Mouse (Mus musculus) midbrain, postnatal 0 days (tissue): ENCODE measurements around the gene Prdm10. TPM values are rescaled to one million over a fixed set of nuclear protein-coding genes. Genes with fewer than 3 reads are reported as not detected.

Source experiments
- ATAC-seq: fragments of 200-750 bp; cut with Nextera tagmentation; 2 replicates; pipeline ENCODE4 v1.8.0; 2017; ENCODE audit warnings: moderate number of reproducible peaks, mild to moderate bottlenecking, moderate TSS enrichment, moderate library complexity; ENCODE audit not compliant: low FRiP score
- DNase-seq: peaks from one replicate; pipeline ENCODE4 v3.0.0-alpha.2; 2015; ENCODE audit warnings: low spot score
- H3K27ac ChIP-seq: fragments of 300-500 bp; sonication (generic); 2 replicates; pipeline ENCODE4 v1.5.1; 2014; ENCODE audit warnings: low read depth, mild to moderate bottlenecking, low read length, mixed read lengths
- H3K27me3 ChIP-seq: fragments of 300-500 bp; sonication (generic); 2 replicates; pipeline ENCODE4 v1.6.1; 2014; ENCODE audit warnings: low read length, control low read depth, mixed read lengths; ENCODE audit not compliant: insufficient read depth
- H3K36me3 ChIP-seq: fragments of 300-500 bp; sonication (generic); 2 replicates; pipeline ENCODE4 v1.6.1; 2014; ENCODE audit warnings: low read length, control low read depth, mixed read lengths; ENCODE audit not compliant: insufficient read depth
- H3K4me1 ChIP-seq: fragments of 300-500 bp; sonication (generic); 2 replicates; pipeline ENCODE4 v1.6.1; 2014; ENCODE audit warnings: mild to moderate bottlenecking, control low read depth, antibody characterized with exemption, low read length, mixed read lengths; ENCODE audit not compliant: insufficient read depth
- H3K4me2 ChIP-seq: fragments of 300-500 bp; sonication (generic); 2 replicates; pipeline ENCODE4 v1.6.1; 2014; ENCODE audit warnings: low read depth, mild to moderate bottlenecking, low read length, mixed read lengths; ENCODE audit not compliant: poor library complexity, severe bottlenecking
- H3K4me3 ChIP-seq: fragments of 300-500 bp; sonication (generic); 2 replicates; pipeline ENCODE4 v1.5.1; 2014; ENCODE audit warnings: low read depth, mild to moderate bottlenecking, low read length, moderate library complexity
- H3K9ac ChIP-seq: fragments of 300-500 bp; sonication (generic); replicated peaks from 2 replicates; pipeline ENCODE4 v1.6.1; 2014; ENCODE audit warnings: mild to moderate bottlenecking, low read length, moderate library complexity, mixed read lengths; ENCODE audit not compliant: poor library complexity, severe bottlenecking
- H3K9me3 ChIP-seq: fragments of 300-500 bp; sonication (generic); 2 replicates; pipeline ENCODE4 v1.6.1; 2016; ENCODE audit warnings: low read length, control low read depth
- CTCF ChIP-seq: IDR thresholded peaks from 2 replicates; pipeline ENCODE4 v1.5.1; 2016; ENCODE audit warnings: antibody characterized with exemption, mild to moderate bottlenecking
- WGBS: fragments of 180-500 bp; shearing (Covaris S2); extraction: QIAGEN DNeasy Blood & Tissue Kit; methylation state at CpG from one replicate; pipeline ENCODE4 v1.1.7; 2014; 5-methylcytosine and 5-hydroxymethylcytosine counted together
- polyA plus RNA-seq: library from polyadenylated mRNA; unstranded; fragments of >200 nt; fragmentation: Nextera tagmentation; extraction: Ambion mirVana; gene quantifications from 2 replicates; pipeline ENCODE4 v1.2.1, GENCODE M21; 2015
- total RNA-seq: library from RNA; depleted of rRNA; stranded (reverse); fragments of >200 nt; gene quantifications from 2 replicates; pipeline ENCODE4 v1.2.3, GENCODE M21; 2014

The Prdm10 gene
- total and polyA plus RNA-seq, 2 experiments from 2014 or later = 5.0 to 14.8 TPM

DNA sequence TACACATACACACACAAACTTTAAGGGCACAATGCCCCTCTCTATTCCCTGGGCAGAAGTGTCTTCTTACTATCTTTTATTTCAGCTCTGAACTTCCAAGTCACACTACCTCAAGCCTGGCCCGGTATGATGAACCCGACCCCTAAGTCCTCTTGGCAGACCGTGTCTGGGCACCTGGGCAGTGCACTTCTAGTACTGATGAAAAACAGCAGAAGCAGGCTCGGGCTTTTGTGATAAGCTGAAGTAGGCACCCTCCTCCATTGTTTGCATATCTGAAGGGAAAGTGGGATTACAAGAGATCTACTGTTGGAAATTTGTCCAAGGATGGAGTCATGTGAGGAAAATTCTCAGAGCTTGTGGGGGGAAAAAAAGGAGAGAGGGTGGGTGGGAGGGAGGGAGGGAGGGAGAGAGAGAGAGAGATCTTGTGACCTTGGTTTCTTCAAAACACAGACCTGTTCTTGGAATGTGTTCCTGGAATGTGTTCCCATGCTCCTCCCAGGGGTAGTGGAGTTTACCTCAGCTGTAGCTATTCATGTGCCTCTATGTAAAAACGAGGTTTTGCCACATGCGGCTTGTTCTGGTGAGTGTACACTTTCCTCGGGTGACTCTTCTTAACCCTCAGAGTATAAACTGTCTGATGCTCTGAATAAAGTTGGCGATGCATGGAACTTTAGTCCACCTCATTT, 39.7 kb upstream of the Prdm10 start:
- Histone ChIP-seq H3K27ac (no peak overlapping the region), H3K4me3 (no peak overlapping the region), H3K36me3 (no peaks in the 10 kb centered on the region), H3K4me1 (no peaks in the 10 kb centered on the region), H3K27me3 (no peaks in the 10 kb centered on the region), H3K9ac (no peak overlapping the region), H3K9me3 (no peaks in the 10 kb centered on the region), H3K4me2 (no peak overlapping the region)
- ATAC-seq (no peak), DNase-seq (no peak)
- WGBS = 88% methylated on average over 8 of the region's 8 CpGs
- no peak for TF ChIP-seq CTCF

DNA sequence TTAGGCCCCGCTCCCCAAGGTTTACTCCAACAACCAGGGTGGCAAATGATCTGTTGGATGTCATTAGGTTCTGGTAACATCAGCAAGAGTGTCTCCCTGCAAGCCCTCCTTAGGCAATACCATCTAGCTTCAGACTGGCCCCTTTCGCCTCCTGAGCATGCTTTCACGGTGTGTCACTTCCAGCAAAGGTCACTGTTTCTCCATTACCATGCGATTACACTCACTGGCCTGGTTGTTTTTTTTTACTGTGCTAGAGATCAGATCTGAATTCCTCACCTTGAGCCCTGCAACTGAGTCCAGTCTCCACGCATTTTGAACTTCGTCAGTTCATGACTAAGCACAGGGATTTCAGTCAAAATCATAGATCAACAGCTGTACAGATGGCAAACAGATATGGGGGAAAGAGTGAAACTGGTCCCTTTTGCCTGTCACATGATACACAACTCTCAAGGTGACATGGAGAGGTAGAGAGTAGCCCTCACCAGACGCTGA, 39.1 kb upstream of the Prdm10 start:
- TF ChIP-seq CTCF = no peak
- Histone ChIP-seq H3K36me3 (no peaks in the 10 kb centered on the region), H3K9ac (no peak overlapping the region), H3K9me3 (no peaks in the 10 kb centered on the region), H3K4me1 (no peaks in the 10 kb centered on the region), H3K4me2 (no peak overlapping the region), H3K27ac (no peak overlapping the region), H3K27me3 (no peaks in the 10 kb centered on the region), H3K4me3 (no peak overlapping the region)
- DNase-seq = no peak
- 87% methylated on average over 7 of the region's 7 CpGs for WGBS
- no peak for ATAC-seq

- no peaks in the 10 kb centered on the region for H3K9me3 ChIP-seq
- H3K4me1 ChIP-seq = no peaks in the 10 kb centered on the region
- DNase-seq = no peak
- H3K27me3 ChIP-seq = no peaks in the 10 kb centered on the region
- H3K4me2 ChIP-seq = no peak overlapping the region
- no peaks in the 10 kb centered on the region for H3K36me3 ChIP-seq
- 70% methylated on average over 18 of the region's 18 CpGs for whole genome bisulfite sequencing
- no peak for TF ChIP-seq CTCF
- no peak for ATAC-seq
- no peak overlapping the region for H3K27ac ChIP-seq
- no peak overlapping the region for H3K4me3 ChIP-seq
- H3K9ac ChIP-seq = no peak overlapping the region
Observed at GRCm38 (mm10) chr9:31243306-31243938, 36.9 kb upstream of the Prdm10 start.

DNA sequence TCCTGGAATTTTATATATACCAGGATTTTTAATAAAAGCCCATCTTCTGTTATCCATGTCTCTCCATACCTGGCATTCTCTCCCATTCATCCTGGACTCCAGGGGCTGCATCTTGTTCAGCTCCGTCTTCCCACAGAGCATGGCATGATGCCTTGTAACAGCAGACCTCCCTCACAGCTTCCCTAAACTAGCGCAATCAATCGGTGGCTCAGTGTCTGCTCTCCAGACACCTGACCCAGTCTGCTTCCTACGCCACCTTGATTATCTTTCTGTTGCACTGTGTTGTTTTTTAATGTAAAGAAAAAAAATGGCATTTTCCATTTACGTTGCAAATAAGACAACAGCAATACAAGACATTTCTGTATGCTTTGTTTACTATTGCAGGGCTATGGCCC, 36.4 kb upstream of the Prdm10 start:
- no peak for TF ChIP-seq CTCF

GRCm38 (mm10) chr9:31245006-31245405, 35.3 kb upstream of the Prdm10 start:
- H3K9me3 ChIP-seq = no peaks in the 10 kb centered on the region
- WGBS = 91% methylated on average over 6 of the region's 6 CpGs
- DNase-seq = no peak
- no peaks in the 10 kb centered on the region for H3K4me1 ChIP-seq
- H3K4me3 ChIP-seq = no peak overlapping the region
- no peak overlapping the region for H3K9ac ChIP-seq
- ATAC-seq = no peak
- H3K27me3 ChIP-seq = no peaks in the 10 kb centered on the region
- H3K36me3 ChIP-seq = no peaks in the 10 kb centered on the region
- H3K27ac ChIP-seq = no peak overlapping the region
- TF ChIP-seq CTCF = no peak
- H3K4me2 ChIP-seq = no peak overlapping the region

More for the DNA sequence above, 36.4 kb upstream of the Prdm10 start:
- ATAC-seq = no peak
- DNase-seq = no peak
- no peak overlapping the region for H3K9ac ChIP-seq
- H3K4me3 ChIP-seq = no peak overlapping the region
- H3K27me3 ChIP-seq = no peaks in the 10 kb centered on the region
- 71% methylated on average over 5 of the region's 5 CpGs for WGBS
- no peak overlapping the region for H3K27ac ChIP-seq
- H3K4me1 ChIP-seq = no peaks in the 10 kb centered on the region
- no peaks in the 10 kb centered on the region for H3K9me3 ChIP-seq
- no peaks in the 10 kb centered on the region for H3K36me3 ChIP-seq
- no peak overlapping the region for H3K4me2 ChIP-seq

GRCm38 (mm10) chr9:31246421-31246820, 33.9 kb upstream of the Prdm10 start:
- WGBS = 46% methylated on average over 6 of the region's 6 CpGs
- no peak overlapping the region for H3K9ac ChIP-seq
- no peaks in the 10 kb centered on the region for H3K9me3 ChIP-seq
- no peak for DNase-seq
- no peak overlapping the region for H3K4me2 ChIP-seq
- H3K4me1 ChIP-seq = no peaks in the 10 kb centered on the region
- no peaks in the 10 kb centered on the region for H3K27me3 ChIP-seq
- TF ChIP-seq CTCF = no peak
- H3K27ac ChIP-seq = no peak overlapping the region
- H3K36me3 ChIP-seq = no peaks in the 10 kb centered on the region
- no peak for ATAC-seq
- no peak overlapping the region for H3K4me3 ChIP-seq
